Mouse (Mus musculus) limb, embryonic 12.5 days (tissue): ENCODE data around the gene Eloa. TPM values are rescaled to one million over a fixed set of nuclear protein-coding genes. Genes with fewer than 3 reads are reported as not detected.
A peak's percentile ranks its signal among the peaks of the same experiment; 100 is the strongest.

Source experiments
- ATAC-seq: fragments of 200-750 bp; cut with Nextera tagmentation; 2 replicates; pipeline ENCODE4 v1.8.0; 2017; ENCODE audit warnings: low read depth, moderate TSS enrichment; ENCODE audit not compliant: insufficient number of reproducible peaks, insufficient read depth, low FRiP score, low TSS enrichment
- H3K27ac ChIP-seq: fragments of 300-500 bp; sonication (generic); 2 replicates; pipeline ENCODE4 v1.5.1; 2016; ENCODE audit warnings: mild to moderate bottlenecking, moderate library complexity
- H3K27me3 ChIP-seq: fragments of 300-500 bp; sonication (generic); 2 replicates; pipeline ENCODE4 v1.6.1; 2016; ENCODE audit warnings: mild to moderate bottlenecking, moderate library complexity
- H3K36me3 ChIP-seq: fragments of 300-500 bp; sonication (generic); 2 replicates; pipeline ENCODE4 v1.6.1; 2016; ENCODE audit warnings: mild to moderate bottlenecking, moderate library complexity
- H3K4me1 ChIP-seq: fragments of 300-500 bp; sonication (generic); replicated peaks from 2 replicates; pipeline ENCODE4 v1.6.1; 2016
- H3K4me2 ChIP-seq: fragments of 300-500 bp; sonication (generic); 2 replicates; pipeline ENCODE4 v1.6.1; 2016; ENCODE audit warnings: mild to moderate bottlenecking, moderate library complexity
- H3K4me3 ChIP-seq: fragments of 300-500 bp; sonication (generic); replicated peaks from 2 replicates; pipeline ENCODE4 v1.5.1; 2016; ENCODE audit warnings: mild to moderate bottlenecking
- H3K9ac ChIP-seq: fragments of 300-500 bp; sonication (generic); replicated peaks from 2 replicates; pipeline ENCODE4 v1.6.1; 2016; ENCODE audit warnings: mild to moderate bottlenecking, moderate library complexity
- H3K9me3 ChIP-seq: fragments of 300-500 bp; sonication (generic); 2 replicates; pipeline ENCODE4 v1.6.1; 2016; ENCODE audit warnings: mild to moderate bottlenecking, moderate library complexity
- WGBS: fragments of 180-500 bp; shearing (Covaris S2); methylation state at CpG from one replicate; pipeline ENCODE4 v1.1.7; 2016; 5-methylcytosine and 5-hydroxymethylcytosine counted together
- polyA plus RNA-seq: library from polyadenylated mRNA; unstranded; fragments of >200 nt; fragmentation: Nextera tagmentation; extraction: Ambion mirVana; gene quantifications from 2 replicates; pipeline ENCODE4 v1.2.1, GENCODE M21; 2016

The Eloa gene
- polyA plus RNA-seq, 1 experiment from 2014 or later = 40.6 TPM

DNA sequence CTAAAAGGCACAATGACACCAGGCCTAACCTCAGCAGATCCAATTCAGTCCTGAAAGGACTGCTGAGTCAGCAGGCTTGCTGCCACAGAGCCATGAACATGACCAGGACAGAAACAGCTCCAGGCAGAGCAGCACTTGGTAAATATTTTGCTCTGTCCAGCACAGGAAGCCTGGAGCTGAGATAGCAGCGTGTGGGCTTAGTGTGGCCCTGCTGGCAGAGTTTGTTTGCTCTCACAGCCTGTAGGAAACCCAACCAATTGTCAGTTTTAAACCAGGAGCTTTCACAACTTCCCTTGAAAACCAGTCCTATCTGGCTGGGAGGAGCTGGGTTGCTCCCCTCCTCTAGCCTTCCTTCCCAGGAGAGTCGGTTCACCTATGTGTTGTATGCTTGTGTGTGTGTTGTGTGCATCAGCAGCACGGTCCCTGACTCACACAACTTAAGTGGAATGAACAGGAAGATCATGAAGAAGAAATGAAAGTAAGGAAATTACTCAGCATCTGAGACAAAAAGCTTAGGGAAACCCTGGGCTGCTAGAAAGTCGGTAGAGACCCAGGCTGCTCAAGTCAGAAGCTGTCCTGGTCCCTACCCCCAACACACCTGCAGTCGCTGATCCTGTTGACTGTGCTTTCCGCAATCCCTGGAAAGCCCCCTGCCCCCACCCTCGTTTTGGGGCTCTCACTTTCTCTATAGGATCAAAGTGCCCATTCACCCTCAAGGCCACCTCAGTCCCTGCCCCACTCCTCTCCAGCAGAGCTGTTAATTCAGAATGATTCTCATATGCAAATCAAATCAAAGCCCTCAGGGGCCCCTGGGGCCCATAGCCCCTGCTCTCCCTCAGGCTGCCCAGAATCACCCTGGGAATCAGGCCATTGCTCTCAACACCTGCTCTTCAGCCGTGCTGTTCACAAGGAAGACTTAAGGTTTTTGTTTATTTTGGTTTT is 9.7 kb upstream of the Eloa start:
- H3K27ac ChIP-seq = no peak overlapping the region
- H3K4me3 ChIP-seq = no peak overlapping the region
- no peak overlapping the region for H3K9ac ChIP-seq

DNA sequence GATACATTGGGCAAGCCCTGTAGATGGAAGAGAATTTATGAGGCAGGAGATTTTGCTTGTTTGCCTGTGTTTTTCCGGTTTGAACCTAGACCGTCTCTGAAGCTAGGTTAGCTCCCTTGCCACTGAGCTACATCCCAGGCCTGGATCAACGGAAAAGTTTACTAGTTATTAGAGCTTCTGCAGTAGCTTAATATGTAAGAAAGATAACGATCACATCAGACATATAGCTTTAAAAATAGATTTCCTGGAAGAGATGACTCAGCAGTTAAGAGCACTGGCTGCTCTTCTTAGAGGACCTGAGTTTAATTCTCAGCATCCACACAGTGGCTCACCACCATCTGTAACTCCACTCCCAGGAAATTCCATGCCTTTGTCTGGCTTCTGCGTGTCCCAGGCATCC is 7.1 kb upstream of the Eloa start:
- 86% methylated on average over 5 of the region's 5 CpGs for WGBS
- no peak overlapping the region for H3K4me2 ChIP-seq

More for the DNA sequence above, 9.7 kb upstream of the Eloa start:
- no peak for ATAC-seq
- Histone ChIP-seq H3K4me2 (no peak overlapping the region), H3K4me1 (peaks cover 8% of the 10 kb centered on the region; the same call in 1 of the 2 replicates), H3K27me3 (no peaks in the 10 kb centered on the region; the same call in 1 of the 2 replicates), H3K36me3 (no peaks in the 10 kb centered on the region), H3K9me3 (no peaks in the 10 kb centered on the region)
- WGBS = 6% methylated on average over 8 of the region's 8 CpGs

DNA sequence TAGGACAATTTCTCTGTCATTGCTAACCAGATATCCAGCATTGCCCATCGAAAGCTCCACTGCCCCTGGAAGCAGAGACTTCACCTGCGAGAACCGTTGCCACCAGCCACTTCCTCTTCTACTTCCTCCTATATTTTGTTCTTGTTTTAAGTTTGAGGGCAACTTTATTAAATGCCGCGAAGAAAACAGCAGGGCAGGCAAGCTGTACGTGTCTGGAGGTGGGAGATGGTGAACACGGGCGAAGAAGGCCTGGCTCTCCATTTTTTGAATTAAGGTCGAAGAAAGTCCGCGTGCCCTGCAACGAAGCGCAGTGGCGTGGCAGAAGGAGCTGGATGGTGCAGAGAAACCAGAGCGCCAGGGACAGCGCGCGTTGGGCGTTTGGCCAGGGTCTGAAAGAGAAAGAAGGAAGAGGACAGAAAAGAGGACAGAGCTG is 6.6 kb upstream of the Eloa start:
- whole genome bisulfite sequencing = 88% methylated on average over 19 of the region's 19 CpGs
- no peak for ATAC-seq
- H3K36me3 ChIP-seq = no peaks in the 10 kb centered on the region
- no peak overlapping the region for H3K9ac ChIP-seq
- no peak overlapping the region for H3K27ac ChIP-seq
- no peaks in the 10 kb centered on the region for H3K9me3 ChIP-seq
- H3K4me1 ChIP-seq = peaks cover 8% of the 10 kb centered on the region; the same call in 1 of the 2 replicates
- H3K4me3 ChIP-seq = no peak overlapping the region
- H3K27me3 ChIP-seq = no peaks in the 10 kb centered on the region; the same call in 1 of the 2 replicates
- H3K4me2 ChIP-seq = no peak overlapping the region

More for the DNA sequence above, 7.1 kb upstream of the Eloa start:
- Histone ChIP-seq H3K27ac (no peak overlapping the region), H3K4me3 (no peak overlapping the region), H3K4me1 (peaks cover 8% of the 10 kb centered on the region; the same call in 1 of the 2 replicates), H3K9me3 (no peaks in the 10 kb centered on the region), H3K9ac (no peak overlapping the region), H3K36me3 (no peaks in the 10 kb centered on the region), H3K27me3 (no peaks in the 10 kb centered on the region; the same call in 1 of the 2 replicates)
- no peak for ATAC-seq

DNA sequence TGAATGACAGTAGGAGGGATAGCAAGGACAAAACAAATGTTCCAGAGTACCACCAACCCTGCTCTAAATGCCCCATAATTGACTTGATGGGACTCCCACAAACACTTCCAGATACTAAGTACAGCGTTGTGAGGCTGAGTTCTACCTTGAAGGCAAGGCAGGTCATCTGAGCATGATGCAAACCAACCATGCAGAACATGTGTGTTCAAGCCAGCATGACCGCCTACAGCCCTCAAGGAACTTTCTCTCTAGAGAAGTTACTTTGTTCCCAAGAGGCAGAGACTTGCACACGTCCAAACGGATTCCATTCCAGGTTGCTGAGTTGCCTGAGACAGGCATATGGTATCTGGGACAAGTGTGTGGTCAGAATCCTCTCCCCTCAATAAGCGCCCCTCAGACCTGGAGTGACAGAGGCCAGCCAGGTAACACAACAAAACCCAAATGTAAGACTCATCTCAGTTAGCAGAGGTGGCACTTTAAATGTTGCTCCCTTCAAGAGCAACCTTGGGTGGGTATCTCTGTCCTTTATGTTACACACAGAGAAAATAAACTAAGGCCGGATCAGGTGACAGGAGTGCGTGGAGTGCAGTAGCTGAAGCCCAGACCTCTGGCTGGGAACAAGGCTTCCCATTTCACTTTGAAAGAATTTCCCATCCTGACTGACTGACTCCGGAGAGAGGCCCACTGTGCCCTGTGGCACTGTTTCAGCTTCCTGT is 6.0 kb upstream of the Eloa start:
- Histone ChIP-seq H3K4me3 (no peak overlapping the region), H3K27me3 (no peaks in the 10 kb centered on the region; the same call in 1 of the 2 replicates), H3K36me3 (no peaks in the 10 kb centered on the region), H3K9me3 (no peaks in the 10 kb centered on the region), H3K4me1 (peaks cover 8% of the 10 kb centered on the region; the same call in 1 of the 2 replicates), H3K27ac (no peak overlapping the region), H3K4me2 (no peak overlapping the region), H3K9ac (no peak overlapping the region)
- WGBS = 76% methylated on average over 8 of the region's 8 CpGs
- ATAC-seq = no peak

DNA sequence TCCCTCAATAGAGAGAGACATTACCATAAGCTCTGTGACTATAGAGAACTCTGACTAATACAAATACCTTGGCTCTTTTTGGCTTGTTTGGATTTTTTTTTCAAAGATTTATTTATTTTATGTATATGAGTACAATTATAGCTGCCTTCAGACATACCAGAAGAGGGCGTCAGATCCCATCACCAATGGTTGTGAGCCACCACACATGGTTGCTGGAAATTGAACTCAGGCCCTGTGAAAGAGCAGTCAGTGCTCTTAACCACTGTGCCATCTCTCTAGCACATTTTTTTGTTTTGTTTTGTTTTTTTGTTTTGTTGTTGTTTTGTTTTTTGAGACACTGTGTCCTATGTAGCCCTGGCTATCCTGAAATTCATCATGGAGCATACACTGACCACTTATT is 3.8 kb upstream of the Eloa start:
- H3K36me3 ChIP-seq = no peaks in the 10 kb centered on the region
- 76% methylated on average over 1 of the region's 1 CpGs for WGBS
- no peak overlapping the region for H3K4me3 ChIP-seq
- ATAC-seq = no peak
- no peak overlapping the region for H3K4me2 ChIP-seq
- no peak overlapping the region for H3K9ac ChIP-seq
- H3K27ac ChIP-seq = no peak overlapping the region
- H3K9me3 ChIP-seq = no peaks in the 10 kb centered on the region
- H3K27me3 ChIP-seq = no peaks in the 10 kb centered on the region
- H3K4me1 ChIP-seq = peaks cover 4% of the 10 kb centered on the region

DNA sequence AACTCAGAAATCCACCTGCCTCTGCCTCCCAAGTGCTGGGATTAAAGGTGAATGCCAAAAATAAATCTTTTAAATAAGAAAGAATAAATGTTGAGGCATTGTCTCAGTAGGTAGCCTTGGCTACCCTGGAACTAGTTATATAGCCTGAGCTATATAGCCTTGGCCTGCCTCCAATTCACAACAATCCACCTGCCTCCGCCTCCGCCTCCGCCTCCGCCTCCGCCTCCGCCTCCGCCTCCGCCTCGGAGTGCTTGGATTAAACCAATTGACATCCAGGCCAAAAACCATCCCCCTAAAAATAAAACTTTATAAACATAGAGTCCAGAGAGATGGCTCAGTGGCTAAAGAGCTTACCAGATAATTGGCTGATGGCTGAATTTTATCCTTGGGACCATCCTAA is 1.4 kb upstream of the Eloa start:
- H3K4me2 ChIP-seq = no peak overlapping the region
- WGBS = 96% methylated on average over 9 of the region's 9 CpGs

DNA sequence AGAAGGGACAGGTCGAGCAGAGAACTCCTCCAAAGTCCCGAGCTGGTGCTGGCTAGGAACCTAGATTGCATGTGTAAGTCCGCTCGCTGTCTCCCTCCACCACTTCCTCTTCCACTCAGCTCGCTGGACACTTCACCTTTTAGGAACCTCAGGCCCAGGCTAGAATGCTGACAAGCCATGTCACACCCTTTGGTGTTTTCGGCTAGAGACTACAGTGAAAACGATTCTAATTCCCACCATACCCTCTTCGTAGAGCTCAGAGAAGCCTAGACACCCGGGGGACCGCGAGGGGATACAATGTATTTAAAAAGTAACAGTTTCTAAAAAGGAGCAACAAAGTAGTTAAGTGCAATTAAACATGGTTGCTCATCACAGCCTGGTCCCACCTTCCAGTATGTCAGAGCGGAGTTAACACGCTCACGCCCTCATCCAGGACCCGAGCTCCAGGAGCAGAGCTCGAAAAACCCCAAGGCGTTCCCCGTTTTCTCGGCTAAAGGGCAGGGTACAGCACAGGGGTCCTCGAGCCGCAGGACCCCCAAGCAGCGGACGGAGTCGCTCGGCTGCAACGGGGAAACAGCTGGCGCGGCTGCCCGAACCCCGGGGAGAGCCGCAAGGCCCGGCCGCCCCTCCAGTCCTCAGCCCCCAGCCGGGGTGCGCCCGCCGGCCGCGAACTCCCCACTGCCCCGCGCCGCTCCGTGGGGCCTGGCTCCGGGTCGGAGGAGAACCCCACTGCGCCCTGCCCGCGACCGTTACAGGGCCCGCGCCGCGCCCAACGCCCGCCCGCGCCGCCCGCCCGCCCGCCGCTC is 617 bp downstream of the Eloa start:
- no peaks in the 10 kb centered on the region for H3K36me3 ChIP-seq
- peak overlapping the region; percentile 99 for H3K4me3 ChIP-seq
- peak overlapping the region; percentile 98 for H3K9ac ChIP-seq
- 1% methylated on average over 59 of the region's 62 CpGs for WGBS
- ATAC-seq = peak; percentile 61; the same call in 1 of the 2 replicates
- H3K9me3 ChIP-seq = no peaks in the 10 kb centered on the region
- peak overlapping the region; percentile 85 for H3K27ac ChIP-seq
- peaks cover 14% of the 10 kb centered on the region for H3K4me1 ChIP-seq
- H3K4me2 ChIP-seq = peak overlapping the region; percentile 94
- H3K27me3 ChIP-seq = no peaks in the 10 kb centered on the region

More for the DNA sequence above, 1.4 kb upstream of the Eloa start:
- Histone ChIP-seq H3K9ac (no peak overlapping the region), H3K9me3 (no peaks in the 10 kb centered on the region), H3K4me1 (peaks cover 14% of the 10 kb centered on the region), H3K27me3 (no peaks in the 10 kb centered on the region), H3K27ac (no peak overlapping the region), H3K36me3 (no peaks in the 10 kb centered on the region), H3K4me3 (no peak overlapping the region)
- no peak for ATAC-seq

DNA sequence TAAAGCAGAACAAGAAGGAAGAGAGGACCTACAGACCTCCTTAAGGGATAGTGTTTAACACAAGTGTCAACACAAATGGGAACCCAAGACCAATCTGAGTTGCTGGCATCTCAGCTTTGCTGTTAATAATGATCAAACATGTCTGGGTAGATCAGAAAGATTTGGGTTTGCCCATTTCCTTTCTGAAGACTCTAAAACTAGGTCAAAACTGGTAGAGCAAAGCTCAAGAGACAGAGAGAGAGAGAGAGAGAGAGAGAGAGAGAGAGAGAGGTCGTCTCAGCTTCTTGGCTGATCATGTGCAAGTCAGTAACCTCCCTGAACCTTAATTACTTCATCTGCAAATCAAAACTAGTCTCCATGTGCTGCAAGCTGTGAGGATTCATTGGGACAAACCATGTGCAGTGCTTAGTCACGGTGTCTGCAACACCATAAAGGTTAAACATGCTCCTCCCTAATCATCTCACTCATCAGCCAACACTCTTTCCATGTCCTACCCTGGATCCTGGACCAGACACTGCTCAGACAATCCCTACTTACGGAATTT is 5.4 kb downstream of the Eloa start:
- H3K4me3 ChIP-seq = no peak overlapping the region
- H3K36me3 ChIP-seq = peaks cover 32% of the 10 kb centered on the region
- ATAC-seq = no peak
- no peak overlapping the region for H3K27ac ChIP-seq
- H3K9ac ChIP-seq = no peak overlapping the region
- H3K9me3 ChIP-seq = no peaks in the 10 kb centered on the region
- H3K27me3 ChIP-seq = no peaks in the 10 kb centered on the region
- 84% methylated on average over 3 of the region's 3 CpGs for WGBS
- peaks cover 14% of the 10 kb centered on the region for H3K4me1 ChIP-seq
- no peak overlapping the region for H3K4me2 ChIP-seq

DNA sequence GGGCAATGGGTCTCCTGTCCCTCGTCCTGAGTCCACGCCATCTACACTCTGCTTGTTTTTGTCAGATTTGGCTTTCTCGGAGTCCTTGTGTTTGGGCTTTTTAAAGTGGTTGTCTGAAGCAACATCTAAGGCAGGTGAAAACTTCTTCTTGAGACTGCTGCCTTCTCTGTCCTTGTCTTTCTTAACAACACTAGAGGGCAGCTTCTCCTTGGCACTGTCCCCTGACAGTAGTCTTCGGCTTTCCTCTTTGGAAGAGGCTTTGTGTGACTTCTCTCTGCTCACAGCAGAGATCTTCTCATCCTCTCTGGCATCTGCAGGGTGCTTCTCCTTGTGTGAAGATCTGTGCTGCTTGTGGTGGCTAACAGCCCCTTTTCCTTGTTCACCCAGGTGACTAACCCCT is 11.0 kb downstream of the Eloa start:
- WGBS = 96% methylated on average over 4 of the region's 4 CpGs
- Histone ChIP-seq H3K9ac (no peak overlapping the region), H3K36me3 (peaks cover 83% of the 10 kb centered on the region)

DNA sequence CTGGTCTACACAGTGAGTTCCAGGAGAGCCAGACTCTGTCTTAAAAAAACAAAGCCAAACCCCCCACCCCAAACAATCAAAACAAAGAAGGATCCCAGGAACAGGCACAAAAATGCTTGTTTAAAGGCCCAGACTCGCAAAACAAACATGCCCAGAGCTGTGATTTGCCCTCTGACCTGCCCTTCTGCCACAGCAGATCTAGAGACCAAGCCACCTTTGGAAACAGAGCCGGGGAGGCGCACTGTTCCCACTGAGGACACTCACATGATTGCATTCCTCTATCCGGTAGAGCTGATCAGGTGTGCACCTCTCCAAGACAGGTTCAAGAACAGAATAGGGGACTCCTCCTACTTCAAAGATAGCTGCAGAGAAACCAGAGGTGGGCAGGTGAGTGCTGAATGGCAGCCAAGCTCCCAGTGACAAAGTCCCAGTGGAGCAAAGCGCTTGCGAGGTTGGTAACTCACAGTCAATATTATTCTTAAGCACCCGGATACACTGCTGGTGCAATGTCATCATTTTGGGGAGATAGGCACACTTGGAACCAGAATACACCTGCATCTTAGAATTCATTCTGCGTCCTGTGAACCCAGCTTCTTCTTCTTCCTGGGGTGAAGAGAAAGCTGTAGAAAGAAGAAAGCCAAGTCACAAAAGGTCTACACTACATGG is 12.6 kb downstream of the Eloa start:
- no peaks in the 10 kb centered on the region for H3K27me3 ChIP-seq
- no peak for ATAC-seq
- WGBS = 95% methylated on average over 8 of the region's 8 CpGs
- no peaks in the 10 kb centered on the region for H3K9me3 ChIP-seq
- H3K27ac ChIP-seq = no peak overlapping the region
- no peak overlapping the region for H3K4me3 ChIP-seq
- H3K4me2 ChIP-seq = no peak overlapping the region
- H3K36me3 ChIP-seq = peaks cover 93% of the 10 kb centered on the region
- no peaks in the 10 kb centered on the region for H3K4me1 ChIP-seq
- H3K9ac ChIP-seq = no peak overlapping the region

More for the DNA sequence above, 11.0 kb downstream of the Eloa start:
- H3K4me2 ChIP-seq = no peak overlapping the region
- H3K27ac ChIP-seq = no peak overlapping the region
- ATAC-seq = no peak
- no peak overlapping the region for H3K4me3 ChIP-seq
- no peaks in the 10 kb centered on the region for H3K27me3 ChIP-seq
- H3K9me3 ChIP-seq = no peaks in the 10 kb centered on the region
- no peaks in the 10 kb centered on the region for H3K4me1 ChIP-seq
